Mouse (Mus musculus): ENCODE measurements around the gene Zfp366. TPM values are rescaled to one million over a fixed set of nuclear protein-coding genes. Genes with fewer than 3 reads are reported as not detected.

Zfp366 gene
- total RNA-seq, 4 experiments from 2014 or later, result 7.9 to 12.2 (median 9.7) TPM

- DNase-seq (ENCODE audit: low spot score), result no peak
Observed at GRCm38 (mm10) chr13:99186138-99186853, 1.7 kb downstream of the Zfp366 start.

- no peak for DNase-seq (ENCODE audit: low spot score)
Observed at GRCm38 (mm10) chr13:99186859-99187258, 2.2 kb downstream of the Zfp366 start.

- DNase-seq (ENCODE audit: low spot score), result no peak
Observed at GRCm38 (mm10) chr13:99187456-99187855, 2.8 kb downstream of the Zfp366 start.

- no peak for DNase-seq (ENCODE audit: low spot score)
Observed at GRCm38 (mm10) chr13:99188625-99189024, 4.0 kb downstream of the Zfp366 start.

GRCm38 (mm10) chr13:99189671-99190070, 5.0 kb downstream of the Zfp366 start:
- DNase-seq (ENCODE audit: low spot score), result no peak

- DNase-seq (ENCODE audit: low spot score), result peak; percentile 74
Observed at GRCm38 (mm10) chr13:99190466-99190865, 5.8 kb downstream of the Zfp366 start.

- no peak for DNase-seq (ENCODE audit: low spot score)
Observed at GRCm38 (mm10) chr13:99191063-99191462, 6.4 kb downstream of the Zfp366 start.

- no peak for DNase-seq (ENCODE audit: low spot score)
Observed at GRCm38 (mm10) chr13:99196314-99196713, 11.7 kb downstream of the Zfp366 start.

- no peak for DNase-seq (ENCODE audit: low spot score)
Observed at GRCm38 (mm10) chr13:99196865-99197264, 12.2 kb downstream of the Zfp366 start.

- DNase-seq (ENCODE audit: low spot score), result no peak
Observed at GRCm38 (mm10) chr13:99201647-99202574, 17.3 kb downstream of the Zfp366 start.

- no peak for DNase-seq (ENCODE audit: low spot score)
Observed at GRCm38 (mm10) chr13:99207214-99207613, 22.6 kb downstream of the Zfp366 start.

GRCm38 (mm10) chr13:99209859-99210258, 25.2 kb downstream of the Zfp366 start:
- DNase-seq (ENCODE audit: low spot score), result no peak

GRCm38 (mm10) chr13:99210837-99211236, 26.2 kb downstream of the Zfp366 start:
- DNase-seq (ENCODE audit: low spot score), result no peak

- no peak for DNase-seq (ENCODE audit: low spot score)
Observed at GRCm38 (mm10) chr13:99212976-99213375, 28.4 kb downstream of the Zfp366 start.

- no peak for DNase-seq (ENCODE audit: low spot score)
Observed at GRCm38 (mm10) chr13:99216005-99216404, 31.4 kb downstream of the Zfp366 start.

- DNase-seq (ENCODE audit: low spot score), result no peak
Observed at GRCm38 (mm10) chr13:99217984-99218383, 33.4 kb downstream of the Zfp366 start.

GRCm38 (mm10) chr13:99219586-99219985, 35.0 kb downstream of the Zfp366 start:
- no peak for DNase-seq (ENCODE audit: low spot score)

- DNase-seq (ENCODE audit: low spot score), result no peak
Observed at GRCm38 (mm10) chr13:99221996-99222395, 37.4 kb downstream of the Zfp366 start.

- DNase-seq (ENCODE audit: low spot score), result no peak
Observed at GRCm38 (mm10) chr13:99222476-99222875, 37.9 kb downstream of the Zfp366 start.

- no peak for DNase-seq (ENCODE audit: low spot score)
Observed at GRCm38 (mm10) chr13:99223321-99223884, 38.8 kb downstream of the Zfp366 start.

- no peak for DNase-seq (ENCODE audit: low spot score)
Observed at GRCm38 (mm10) chr13:99223917-99224316, 39.3 kb downstream of the Zfp366 start.
